Mouse (Mus musculus) layer of hippocampus, adult 9-11 months (tissue): ENCODE data around the gene Pik3c2b.

Source experiments
- DNase-seq: peaks from one replicate; pipeline ENCODE4 v3.0.0; 2022

Gene Pik3c2b

GRCm38 (mm10) chr1:133135808-133136207, 90.3 kb downstream of the Pik3c2b start:
- DNase-seq = no peak

- no peak for DNase-seq
These were observed 92.9 kb downstream of the Pik3c2b start for GRCm38 (mm10) chr1:133138401-133138800.

DNA sequence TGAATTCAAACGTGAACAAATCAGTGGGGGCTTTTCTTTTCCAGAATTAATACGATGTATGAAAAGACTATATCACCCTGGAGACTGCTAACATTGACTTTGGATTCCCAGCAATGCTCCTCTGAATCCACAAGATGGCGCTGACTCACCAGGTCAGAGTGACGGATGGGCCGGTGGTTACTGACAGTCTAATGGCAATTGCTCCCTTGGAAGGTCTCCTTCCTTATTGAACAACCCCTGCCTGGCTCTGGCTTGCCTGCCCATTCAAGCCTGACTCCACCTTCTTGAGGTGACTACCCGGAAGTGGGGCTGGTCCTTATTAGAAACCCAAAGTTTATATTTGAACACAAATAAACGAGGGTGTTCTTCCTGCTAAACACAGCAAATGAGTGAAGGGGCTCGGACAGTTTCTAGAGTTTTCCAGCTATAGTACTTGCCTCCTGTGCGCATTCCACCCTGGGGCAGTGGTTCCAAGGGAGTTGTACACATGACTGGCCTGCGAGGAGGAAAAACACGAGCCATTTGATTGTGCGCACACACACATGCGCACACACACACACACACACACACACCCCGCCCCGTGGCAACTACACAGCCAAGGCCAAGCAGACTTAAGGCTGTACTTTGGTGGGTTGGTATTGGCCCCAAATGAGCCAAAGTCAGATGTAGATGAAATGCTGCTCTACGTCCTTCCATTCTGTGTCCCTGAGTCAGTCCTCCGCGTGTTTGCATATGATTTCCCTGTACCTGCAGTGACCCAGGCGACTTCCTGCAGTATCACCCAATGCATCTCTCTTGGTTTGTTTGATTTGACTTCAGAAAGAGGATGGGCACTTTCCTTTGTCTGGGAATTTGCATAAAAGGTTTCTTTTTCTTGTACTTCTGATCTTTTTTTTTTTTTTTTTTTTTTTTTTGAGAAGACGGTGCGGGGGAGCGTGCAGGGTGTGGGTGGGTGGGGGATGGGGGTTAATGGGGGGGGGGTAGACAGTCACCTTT, 100.8 kb downstream of the Pik3c2b start:
- no peak for DNase-seq

DNA sequence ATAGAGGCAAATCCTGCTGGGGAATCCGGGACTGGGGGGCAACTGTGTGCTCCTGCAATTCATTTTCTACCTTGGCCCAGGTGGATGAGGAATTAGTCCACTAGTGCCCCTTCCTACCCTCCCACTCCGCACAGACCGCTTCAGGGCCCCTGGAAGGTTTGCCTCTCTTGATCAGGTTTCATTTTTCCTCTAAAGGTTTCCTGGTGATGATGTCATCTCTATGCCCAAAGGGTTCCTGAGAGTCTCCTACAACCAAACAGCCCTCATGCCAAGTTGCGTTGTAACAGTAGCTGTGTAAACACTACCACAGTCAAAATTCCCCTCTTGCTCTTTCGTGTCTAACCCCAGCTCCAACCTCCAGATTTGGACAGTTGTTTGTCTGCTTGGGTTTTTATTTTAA, 101.9 kb downstream of the Pik3c2b start:
- DNase-seq = no peak

- no peak for DNase-seq
These were observed 102.7 kb downstream of the Pik3c2b start for GRCm38 (mm10) chr1:133148122-133148521.

DNA sequence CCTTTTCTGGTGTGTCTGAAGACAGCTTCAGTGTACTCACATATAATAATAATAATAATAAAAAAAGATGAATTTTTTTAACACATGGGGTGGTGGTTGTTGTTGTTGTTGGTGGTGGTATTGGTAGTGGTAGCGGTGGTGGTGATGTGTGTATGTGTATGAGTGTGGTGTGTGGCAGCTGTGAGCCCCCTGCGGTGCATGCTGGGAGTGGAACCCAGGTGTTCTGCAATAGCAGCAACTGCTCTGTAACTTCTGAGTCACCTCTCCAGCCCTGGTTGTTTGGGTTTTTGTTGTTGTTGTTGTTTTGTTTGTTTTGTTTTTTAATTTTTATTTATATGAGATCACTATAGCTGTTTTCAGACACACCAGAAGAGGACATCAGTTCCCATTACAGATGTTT, 105.1 kb downstream of the Pik3c2b start:
- DNase-seq = no peak

GRCm38 (mm10) chr1:133152213-133152612, 106.7 kb downstream of the Pik3c2b start:
- DNase-seq = no peak

DNA sequence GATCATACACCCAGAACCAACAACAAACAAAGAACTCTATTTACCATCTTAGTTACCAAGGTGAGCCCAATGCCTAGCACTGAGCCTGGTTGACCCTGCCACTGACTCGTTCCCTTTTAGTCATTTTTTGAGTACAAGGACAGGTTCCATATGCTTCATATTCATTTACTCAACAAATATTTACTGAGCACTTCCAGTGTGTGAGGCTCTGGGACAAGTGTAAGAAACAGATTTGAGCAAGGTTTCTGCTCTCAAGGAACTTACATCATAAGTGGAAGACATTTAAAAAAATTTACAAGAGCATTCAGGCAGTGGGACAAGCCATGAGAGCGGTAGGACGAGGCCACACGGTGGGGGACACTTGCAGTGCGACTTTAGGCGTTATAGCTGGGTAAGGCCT, 109.8 kb downstream of the Pik3c2b start:
- DNase-seq = no peak
